26 mouse cellular contexts compared by ENCODE assay signal in the genomic region with DNA sequence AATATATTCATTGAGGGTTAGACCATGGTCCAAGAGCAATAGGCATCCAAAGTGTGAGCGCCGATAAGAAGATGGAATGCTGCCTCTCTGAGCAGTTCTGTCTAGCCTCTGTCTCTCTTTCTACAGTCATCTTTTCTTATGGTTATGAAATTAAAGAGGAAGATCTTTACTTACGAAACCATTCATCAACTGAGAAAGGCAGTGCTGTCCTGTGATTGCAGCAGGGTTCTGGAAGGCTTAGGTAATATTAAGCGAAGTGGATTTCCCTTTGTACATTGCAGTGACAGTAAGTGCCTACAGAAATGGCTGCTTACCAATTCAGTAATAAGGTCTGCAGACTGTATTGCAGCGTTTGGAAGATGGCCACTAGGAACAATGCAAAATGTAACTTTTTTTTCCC. TPM values are rescaled to one million over a fixed set of nuclear protein-coding genes. Genes with fewer than 3 reads are reported as not detected.
DNase-seq lines count a peak whose midpoint lies in the region; ATAC-seq and TF ChIP-seq lines count a peak whose summit lies in the region.
"Had no signal": no experiment of that assay in that cellular context is flagged by ENCODE, and none has a peak within 500 bp of the region (broad histone marks: within the 10 kb centered on the region; RNA-seq: fewer than 3 reads in every experiment).

No protein-coding gene starts in this region.

- 83% methylated on average over 5 of the region's 5 CpGs for WGBS in lung, adult 2 months

- peak; percentile 80 for DNase-seq in fat pad, adult 2 months (ENCODE audit: extremely low read depth, low read depth, low spot score)
- DNase-seq in cerebellum, postnatal 14 days: no peak
- no peak for DNase-seq in lung, adult 2 months
- no peak for DNase-seq in embryo, embryonic 11 days
- DNase-seq in gastrocnemius, postnatal 25 days: no peak
- DNase-seq: adrenal gland, adult 8-10 months; adrenal gland, postnatal 14 days; adrenal gland, postnatal 36 days; B cell, adult 2 months; cerebellum, adult 11-12 months; cerebellum, adult 2 months; cerebellum, adult 9-10 months; cerebellum, postnatal 10 days; cerebellum, postnatal 36 days had no signal

- TF ChIP-seq POLR2A in lung, adult 2 months (IDR thresholded peaks at IDR 0.05; ENCODE audit: borderline replicate concordance, extremely low read depth, low read depth, low read length): no peak

- no peak for TF ChIP-seq CTCF in lung, adult 2 months (IDR thresholded peaks at IDR 0.05; ENCODE audit: insufficient read depth, low read length)

- H3K4me3 ChIP-seq in lung, adult 2 months (replicated peaks; ENCODE audit: extremely low read depth, low read depth, low read length): no peak overlapping the region
- H3K4me3 ChIP-seq: embryonic facial prominence, embryonic 10.5 days; embryonic facial prominence, embryonic 12.5 days; forebrain, embryonic 10.5 days; forebrain, embryonic 12.5 days had no signal

- no peaks in the 10 kb centered on the region for H3K4me1 ChIP-seq in lung, adult 2 months (ENCODE audit: control insufficient read depth, insufficient read depth, low read length)
- H3K4me1 ChIP-seq: embryonic facial prominence, embryonic 10.5 days; embryonic facial prominence, embryonic 12.5 days; forebrain, embryonic 10.5 days; forebrain, embryonic 12.5 days had no signal

- ATAC-seq in granulocyte monocyte progenitor cell, adult 5-6 weeks (replicated peaks; ENCODE audit: poor library complexity, severe bottlenecking): peak; percentile 79
- peak; percentile 57 for ATAC-seq in megakaryocyte progenitor cell, adult 5-6 weeks (replicated peaks; ENCODE audit: poor library complexity)
- ATAC-seq: activated CD4-positive, CD25-positive, alpha-beta regulatory T cell, adult 4 months; CD4-positive, CD25-positive, alpha-beta regulatory T cell, adult 4 months; forebrain, embryonic 14.5 days; forebrain, embryonic 16.5 days; Patski had no signal

RNA-seq across cellular contexts. Expression of a gene that starts 11.4 kb away (rescaled TPM):
- not detected in 2 replicates for total RNA-seq in granulocyte monocyte progenitor cell, adult 5-6 weeks (2014; fragmentation: Nextera tagmentation)
- total RNA-seq in granulocyte monocyte progenitor cell, adult 5-6 weeks (2017): 0.21 TPM in 1 of 2 replicates, not detected in the other
- total RNA-seq in megakaryocyte progenitor cell, adult 5-6 weeks (2015): 0.22 and 1.1 TPM in 2 replicates
- total RNA-seq in megakaryocyte progenitor cell, adult 5-6 weeks (2017): 0.68 TPM in 1 of 2 replicates, not detected in the other
- 0.95 and 1.6 TPM in 2 replicates for polyA plus RNA-seq in lung, adult 2 months (2012; rRNA removed)
- total RNA-seq in gastrocnemius, postnatal 25 days (2021): not detected
- polyA plus RNA-seq: activated CD4-positive, CD25-positive, alpha-beta regulatory T cell, adult 4 months; CD4-positive, CD25-positive, alpha-beta regulatory T cell, adult 4 months; G1E; Patski had no signal
